Comparison of ENCODE assay signal across 8 mouse cellular contexts in genomic region chr11:89069303-89069702, GRCm38 (mm10). TPM values are rescaled to one million over a fixed set of nuclear protein-coding genes. Genes with fewer than 3 reads are reported as not detected.
A peak's percentile ranks its signal among the peaks of the same experiment; 100 is the strongest.
DNase-seq lines count a peak whose midpoint lies in the region; ATAC-seq and TF ChIP-seq lines count a peak whose summit lies in the region.

No protein-coding gene starts in this region.

- peak; percentile 65 for DNase-seq in kidney, adult 18-20 months
- DNase-seq in MEL-GATA-1-ER (ENCODE audit: extremely low read depth, low read depth) = peak; percentile 57
- DNase-seq in brain, embryonic 14.5 days (ENCODE audit: low read depth) = peak; percentile 73
- DNase-seq in heart, postnatal 36 days = peak; percentile 74 to 76
- peak; percentile 32 for DNase-seq in liver, embryonic 13.5 days
- DNase-seq in right cerebral cortex, postnatal 14 days = peak; percentile 58

- no peak for ATAC-seq in kidney, embryonic 15.5 days (replicated peaks; ENCODE audit: low FRiP score)
- no peak for ATAC-seq in liver, embryonic 13.5 days (ENCODE audit: low read depth)
- ATAC-seq in inflammation-experienced regulatory T-cells, adult 6 months = no peak

- H3K27ac ChIP-seq in kidney, embryonic 15.5 days = no peak overlapping the region
- no peak overlapping the region for H3K27ac ChIP-seq in liver, embryonic 13.5 days

- no peak for TF ChIP-seq POLR2A in brain, embryonic 14.5 days (IDR thresholded peaks at IDR 0.05; ENCODE audit: borderline replicate concordance, extremely low read depth, insufficient read depth, insufficient read length, poor library complexity, severe bottlenecking)

- no peaks in the 10 kb centered on the region for H3K36me3 ChIP-seq in kidney, embryonic 15.5 days
- H3K36me3 ChIP-seq in liver, embryonic 13.5 days = no peaks in the 10 kb centered on the region

- peak; percentile 73; the same call in 1 of the 2 replicates for TF ChIP-seq CTCF in brain, embryonic 14.5 days (IDR thresholded peaks at IDR 0.05; ENCODE audit: borderline replicate concordance, extremely low read depth, insufficient read depth, insufficient read length)

- H3K9me3 ChIP-seq in kidney, embryonic 15.5 days (replicated peaks) = no peaks in the 10 kb centered on the region
- no peaks in the 10 kb centered on the region for H3K9me3 ChIP-seq in liver, embryonic 13.5 days (replicated peaks)

- 0 out of 2 replicates have a peak, but pooled peaks cover 8% of the 10 kb centered on the region for H3K4me1 ChIP-seq in kidney, embryonic 15.5 days
- H3K4me1 ChIP-seq in liver, embryonic 13.5 days (replicated peaks) = peaks cover 7% of the 10 kb centered on the region

- WGBS in kidney, embryonic 15.5 days = 28% methylated on average over 6 of the region's 6 CpGs
- WGBS in liver, embryonic 13.5 days (ENCODE audit: insufficient replicate concordance) = 11% methylated on average over 6 of the region's 6 CpGs

- no peak overlapping the region for H3K4me3 ChIP-seq in kidney, embryonic 15.5 days (replicated peaks)
- no peak overlapping the region for H3K4me3 ChIP-seq in liver, embryonic 13.5 days (replicated peaks)

- H3K4me2 ChIP-seq in kidney, embryonic 15.5 days = no peak overlapping the region
- H3K4me2 ChIP-seq in liver, embryonic 13.5 days = no peak overlapping the region

- no peaks in the 10 kb centered on the region for H3K27me3 ChIP-seq in kidney, embryonic 15.5 days
- no peaks in the 10 kb centered on the region for H3K27me3 ChIP-seq in liver, embryonic 13.5 days

- intact Hi-C loops in heart, postnatal 36 days (cut with DNase I) = loop anchor here (2.0 kb wide), 2 partner anchors 71 to 81 kb away; partner anchors contain the start of gene Trim25

- no peak overlapping the region for H3K9ac ChIP-seq in kidney, embryonic 15.5 days
- no peak overlapping the region for H3K9ac ChIP-seq in liver, embryonic 13.5 days

RNA-seq across cellular contexts. Expression of gene Dgke, which starts 2.7 kb away (rescaled TPM):
- polyA plus RNA-seq in kidney, embryonic 15.5 days (2015; fragmentation: Nextera tagmentation; extraction: Ambion mirVana) = 4.3 and 4.6 TPM in 2 replicates
- polyA plus RNA-seq in brain, embryonic 14.5 days (2012; rRNA removed) = 18.4 and 23.1 TPM in 2 replicates
- 10 to 100 TPM in 1 of 2 experiments, 1 to 10 TPM in 1; 10.0 to 14.3 TPM for total RNA-seq in heart, postnatal 36 days (2021)
- 0.69 and 0.82 TPM in 2 replicates for polyA plus RNA-seq in liver, embryonic 13.5 days (2015; fragmentation: Nextera tagmentation; extraction: Ambion mirVana)
- polyA plus RNA-seq in inflammation-experienced regulatory T-cells, adult 6 months (2017; shearing (Covaris generic)) = 1 to 10 TPM; 3.8 to 7.0 (median 3.9) TPM

RNA-seq across cellular contexts. Expression of gene Gm525, which starts 4.3 kb away (rescaled TPM):
- polyA plus RNA-seq in kidney, embryonic 15.5 days (2015; fragmentation: Nextera tagmentation; extraction: Ambion mirVana) = not detected in 2 replicates
- 0.56 TPM in 1 of 2 replicates, not detected in the other for polyA plus RNA-seq in brain, embryonic 14.5 days (2012; rRNA removed)
- total RNA-seq in heart, postnatal 36 days (2021) = not detected
- polyA plus RNA-seq in liver, embryonic 13.5 days (2015; fragmentation: Nextera tagmentation; extraction: Ambion mirVana) = not detected in 2 replicates
- polyA plus RNA-seq in inflammation-experienced regulatory T-cells, adult 6 months (2017; shearing (Covaris generic)) = not detected
